Mouse (Mus musculus): ENCODE results near the gene Sorcs2.

DNA sequence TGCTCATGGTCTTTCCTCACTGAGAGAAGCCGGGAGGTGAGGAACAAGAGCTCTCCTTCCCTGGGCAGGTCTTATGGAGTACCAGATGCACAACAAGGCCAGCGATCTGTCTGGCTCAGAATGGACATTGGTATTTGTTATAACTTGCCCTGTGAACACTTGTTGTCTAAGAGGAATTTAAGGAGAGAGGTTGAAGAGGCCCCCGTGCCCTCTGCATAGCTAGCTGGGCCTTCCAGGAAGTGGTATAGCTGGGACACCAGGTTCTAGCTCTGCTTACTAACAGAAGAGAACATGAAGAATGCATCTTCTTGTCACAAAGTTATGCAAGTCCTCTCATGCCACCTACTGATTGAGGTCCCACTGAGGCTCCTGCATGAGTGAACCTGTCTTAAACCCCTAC lies 149.9 kb downstream of the Sorcs2 start:
- TF ChIP-seq CTCF (IDR thresholded peaks at IDR 0.05; ENCODE audit: low read depth) (peak; percentile 15; the same call in 1 of the 2 replicates), EP300 (optimal IDR thresholded peaks at IDR 0.05) (no peak)

Data from stomach, postnatal 0 days (tissue).